Mouse (Mus musculus): ENCODE data around the gene Srpk2. TPM values are rescaled to one million over a fixed set of nuclear protein-coding genes. Genes with fewer than 3 reads are reported as not detected.
"Not testable (repeated sequence)": the region's sequence is repeated elsewhere in the genome, so short reads cannot be mapped to it uniquely, and the experiment has no call there.

The Srpk2 gene
- total and polyA plus RNA-seq, 2 experiments: 2.9 to 14.5 TPM

DNA sequence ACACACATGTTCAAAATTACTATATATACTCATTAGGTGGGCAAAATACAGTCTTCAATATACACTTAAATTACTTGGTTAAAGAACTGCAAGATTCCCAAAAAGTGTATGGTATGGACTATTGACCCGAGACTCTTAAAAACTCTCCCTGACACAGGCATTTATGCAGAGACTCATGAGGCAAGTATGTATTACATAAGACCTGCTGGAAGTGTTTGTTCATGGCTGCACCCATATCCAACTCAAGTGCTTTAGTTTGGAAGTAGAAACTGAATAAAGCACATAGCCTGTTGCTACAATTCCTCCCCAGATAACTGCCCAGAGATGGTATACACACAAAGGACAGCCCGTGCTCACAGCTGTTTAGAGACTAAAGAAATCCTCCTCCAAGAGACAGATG lies 123.2 kb downstream of the Srpk2 start:
- Histone ChIP-seq H3K79me2 (ENCODE audit: control insufficient read depth, insufficient read depth, low read length) (no peaks in the 10 kb centered on the region), H3K27ac (replicated peaks; ENCODE audit: insufficient read depth, low read depth, low read length) (no peak overlapping the region), H3K9ac (ENCODE audit: low read depth, low read length) (no peak overlapping the region), H3K27me3 (ENCODE audit: control insufficient read depth, insufficient read depth, low read length) (no peaks in the 10 kb centered on the region), H3K4me1 (ENCODE audit: control insufficient read depth, insufficient read depth, low read length) (peaks cover 6% of the 10 kb centered on the region; the same call in 1 of the 2 replicates), H3K4me3 (ENCODE audit: insufficient read depth, low read depth, low read length) (no peak overlapping the region), H3K36me3 (ENCODE audit: control insufficient read depth, insufficient read depth, low read length) (peaks cover 16% of the 10 kb centered on the region; the same call in 1 of the 2 replicates)
- no peak for DNase-seq (ENCODE audit: extremely low read depth, low read depth, low spot score)
- 96% methylated on average over 2 of the region's 2 CpGs for WGBS
- TF ChIP-seq POLR2A (IDR thresholded peaks at IDR 0.05; ENCODE audit: extremely low read depth, insufficient read depth, low read length): no peak
- TF ChIP-seq CTCF (IDR thresholded peaks at IDR 0.05; ENCODE audit: low read depth, low read length): no peak

DNA sequence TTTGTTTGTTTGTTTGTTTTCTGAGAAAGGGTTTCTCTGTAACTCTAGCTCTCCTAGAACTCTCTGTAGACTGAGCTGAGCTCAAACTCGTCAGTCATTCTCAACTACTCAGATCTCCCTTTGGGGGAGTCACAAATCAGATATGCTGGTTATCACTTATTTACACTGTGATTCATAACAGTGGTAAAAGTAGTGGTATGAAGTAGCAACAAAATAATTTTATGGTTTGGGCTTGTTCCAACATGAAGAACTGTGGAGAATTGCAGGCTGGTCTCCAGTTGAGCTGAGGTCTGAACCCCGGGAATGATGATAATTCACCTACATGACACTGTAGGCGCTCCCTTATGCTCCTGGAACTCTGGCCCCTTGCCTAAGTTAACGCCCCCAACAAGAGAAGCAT lies 124.2 kb downstream of the Srpk2 start:
- H3K36me3 ChIP-seq (ENCODE audit: control insufficient read depth, insufficient read depth, low read length): peaks cover 20% of the 10 kb centered on the region
- no peak for DNase-seq (ENCODE audit: extremely low read depth, low read depth, low spot score)
- no peak overlapping the region for H3K27ac ChIP-seq (replicated peaks; ENCODE audit: insufficient read depth, low read depth, low read length)
- no peaks in the 10 kb centered on the region for H3K27me3 ChIP-seq (ENCODE audit: control insufficient read depth, insufficient read depth, low read length)
- H3K9ac ChIP-seq (ENCODE audit: low read depth, low read length): no peak overlapping the region
- H3K4me3 ChIP-seq (ENCODE audit: insufficient read depth, low read depth, low read length): no peak overlapping the region
- TF ChIP-seq CTCF (IDR thresholded peaks at IDR 0.05; ENCODE audit: low read depth, low read length) (no peak), POLR2A (IDR thresholded peaks at IDR 0.05; ENCODE audit: extremely low read depth, insufficient read depth, low read length) (no peak)
- no peaks in the 10 kb centered on the region for H3K79me2 ChIP-seq (ENCODE audit: control insufficient read depth, insufficient read depth, low read length)
- H3K4me1 ChIP-seq (ENCODE audit: control insufficient read depth, insufficient read depth, low read length): peaks cover 6% of the 10 kb centered on the region; the same call in 1 of the 2 replicates
- 95% methylated on average over 4 of the region's 4 CpGs for WGBS

DNA sequence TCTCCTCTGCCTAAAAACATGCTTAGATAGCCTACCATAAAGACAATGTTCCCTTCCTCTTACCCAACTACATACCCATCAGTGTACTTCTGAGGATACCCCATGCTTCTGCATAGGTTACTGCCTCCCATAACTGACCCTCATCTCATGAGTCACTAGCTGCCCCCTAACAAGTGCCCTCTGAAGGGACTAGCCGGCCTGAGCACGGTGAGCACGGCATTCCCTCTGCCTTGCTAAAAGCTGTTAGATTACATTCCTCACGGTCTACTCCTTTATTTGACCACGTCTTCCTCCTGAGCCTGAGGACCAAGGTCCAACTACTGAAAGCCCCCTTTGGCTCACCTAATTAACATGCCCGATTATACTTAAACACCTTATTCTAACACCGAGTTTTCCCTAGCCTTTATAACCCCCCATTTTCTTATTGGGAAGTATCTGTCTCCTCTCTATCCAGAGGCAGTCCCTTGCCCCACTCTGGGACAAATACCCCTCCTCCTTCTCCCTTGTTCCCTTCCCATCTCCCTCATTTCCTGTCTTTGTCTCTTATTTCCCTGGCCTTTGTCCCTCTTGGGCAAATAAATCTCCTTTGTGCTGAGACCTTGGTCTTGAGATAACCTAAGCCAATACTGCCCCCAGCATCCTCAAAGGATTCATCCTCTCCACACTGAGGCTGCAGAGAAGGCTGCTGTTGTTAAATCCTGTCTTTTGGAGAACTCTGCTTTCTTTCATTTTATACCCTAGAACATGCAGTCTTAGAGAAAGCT lies 128.2 kb downstream of the Srpk2 start:
- Histone ChIP-seq H3K4me1 (ENCODE audit: control insufficient read depth, insufficient read depth, low read length) (no peaks in the 10 kb centered on the region), H3K79me2 (ENCODE audit: control insufficient read depth, insufficient read depth, low read length) (no peaks in the 10 kb centered on the region; the same call in 1 of the 2 replicates), H3K9ac (ENCODE audit: low read depth, low read length) (no peak overlapping the region), H3K4me3 (ENCODE audit: insufficient read depth, low read depth, low read length) (no peak overlapping the region), H3K27ac (replicated peaks; ENCODE audit: insufficient read depth, low read depth, low read length) (no peak overlapping the region), H3K27me3 (ENCODE audit: control insufficient read depth, insufficient read depth, low read length) (no peaks in the 10 kb centered on the region), H3K36me3 (ENCODE audit: control insufficient read depth, insufficient read depth, low read length) (peaks cover 12% of the 10 kb centered on the region)
- WGBS: 62% methylated on average over 7 of the region's 7 CpGs
- no peak for DNase-seq (ENCODE audit: extremely low read depth, low read depth, low spot score)
- no peak for TF ChIP-seq POLR2A (IDR thresholded peaks at IDR 0.05; ENCODE audit: extremely low read depth, insufficient read depth, low read length)
- TF ChIP-seq CTCF (IDR thresholded peaks at IDR 0.05; ENCODE audit: low read depth, low read length): no peak

DNA sequence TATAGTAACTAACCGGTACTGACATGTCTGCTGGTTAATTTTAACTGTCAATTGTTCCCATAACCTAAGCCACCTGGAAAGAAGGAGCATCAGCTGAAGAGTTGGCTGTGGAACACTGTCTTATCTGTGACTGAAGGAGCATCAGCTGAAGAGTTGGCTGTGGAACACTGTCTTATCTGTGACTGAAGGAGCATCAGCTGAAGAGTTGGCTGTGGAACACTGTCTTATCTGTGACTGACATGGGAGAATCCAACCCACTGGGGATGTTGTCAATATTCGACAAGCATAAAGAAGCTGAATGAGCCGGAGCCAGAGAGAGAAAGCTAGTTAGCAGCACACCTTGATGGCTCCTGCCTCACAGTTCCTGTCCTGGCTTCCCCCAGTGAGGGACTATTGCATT lies 131.1 kb downstream of the Srpk2 start:
- not testable (repeated sequence) for H3K36me3 ChIP-seq (ENCODE audit: control insufficient read depth, insufficient read depth, low read length); H3K27ac ChIP-seq (replicated peaks; ENCODE audit: insufficient read depth, low read depth, low read length); H3K9ac ChIP-seq (ENCODE audit: low read depth, low read length); H3K4me1 ChIP-seq (ENCODE audit: control insufficient read depth, insufficient read depth, low read length); DNase-seq (ENCODE audit: extremely low read depth, low read depth, low spot score); H3K27me3 ChIP-seq (ENCODE audit: control insufficient read depth, insufficient read depth, low read length); H3K4me3 ChIP-seq (ENCODE audit: insufficient read depth, low read depth, low read length); H3K79me2 ChIP-seq (ENCODE audit: control insufficient read depth, insufficient read depth, low read length)
- WGBS: 77% methylated on average over 3 of the region's 3 CpGs

DNA sequence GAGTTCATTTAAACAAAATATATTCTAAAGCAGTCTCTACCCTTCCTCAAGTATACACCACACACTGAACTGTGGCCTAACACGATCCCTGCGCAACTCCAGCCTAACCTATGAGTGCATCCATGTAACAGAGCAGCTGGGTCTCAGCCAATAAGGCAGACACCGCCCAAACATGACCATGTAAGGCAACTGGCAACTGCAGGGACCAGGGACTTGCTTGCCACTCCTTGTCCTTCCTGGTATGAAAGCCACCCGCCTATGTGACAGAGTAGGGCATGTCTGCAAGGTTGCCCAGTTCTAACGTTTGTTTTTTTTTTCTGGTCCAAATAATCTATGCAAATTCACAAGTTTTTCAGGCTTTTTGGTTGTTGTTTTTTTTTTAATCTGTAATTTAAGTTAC lies 132.7 kb downstream of the Srpk2 start:
- 79% methylated on average over 5 of the region's 5 CpGs for WGBS
- H3K36me3 ChIP-seq (ENCODE audit: control insufficient read depth, insufficient read depth, low read length): peaks cover 11% of the 10 kb centered on the region
- no peak overlapping the region for H3K9ac ChIP-seq (ENCODE audit: low read depth, low read length)
- TF ChIP-seq CTCF (IDR thresholded peaks at IDR 0.05; ENCODE audit: low read depth, low read length): no peak
- TF ChIP-seq POLR2A (IDR thresholded peaks at IDR 0.05; ENCODE audit: extremely low read depth, insufficient read depth, low read length): no peak
- DNase-seq (ENCODE audit: extremely low read depth, low read depth, low spot score): no peak
- no peak overlapping the region for H3K27ac ChIP-seq (replicated peaks; ENCODE audit: insufficient read depth, low read depth, low read length)
- H3K79me2 ChIP-seq (ENCODE audit: control insufficient read depth, insufficient read depth, low read length): no peaks in the 10 kb centered on the region; the same call in 1 of the 2 replicates
- H3K4me1 ChIP-seq (ENCODE audit: control insufficient read depth, insufficient read depth, low read length): no peaks in the 10 kb centered on the region
- H3K4me3 ChIP-seq (ENCODE audit: insufficient read depth, low read depth, low read length): no peak overlapping the region
- H3K27me3 ChIP-seq (ENCODE audit: control insufficient read depth, insufficient read depth, low read length): no peaks in the 10 kb centered on the region

DNA sequence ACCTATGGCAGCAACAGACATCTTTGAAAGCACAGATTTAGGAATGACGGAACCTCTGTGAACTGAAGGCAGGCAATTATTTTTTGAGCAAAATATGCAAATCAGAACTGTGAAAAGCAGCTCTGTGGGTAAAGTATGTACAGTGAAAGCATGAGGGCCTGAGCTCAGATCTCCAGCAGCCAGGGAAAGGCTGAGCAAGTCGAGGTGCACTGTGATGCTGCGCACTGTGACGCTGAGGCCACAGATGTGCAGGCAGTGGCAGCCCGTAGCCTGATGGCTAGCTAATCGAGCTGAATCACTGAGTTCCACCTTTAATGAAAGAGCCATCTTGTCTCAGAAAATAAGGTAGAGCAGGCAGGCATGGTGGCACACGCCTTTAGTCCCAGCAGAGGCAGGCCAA lies 148.7 kb downstream of the Srpk2 start:
- no peak for DNase-seq (ENCODE audit: extremely low read depth, low read depth, low spot score)
- Histone ChIP-seq H3K9ac (ENCODE audit: low read depth, low read length) (no peak overlapping the region), H3K79me2 (ENCODE audit: control insufficient read depth, insufficient read depth, low read length) (no peaks in the 10 kb centered on the region; the same call in 1 of the 2 replicates), H3K27ac (replicated peaks; ENCODE audit: insufficient read depth, low read depth, low read length) (no peak overlapping the region), H3K4me1 (ENCODE audit: control insufficient read depth, insufficient read depth, low read length) (no peaks in the 10 kb centered on the region), H3K36me3 (ENCODE audit: control insufficient read depth, insufficient read depth, low read length) (peaks cover 13% of the 10 kb centered on the region; the same call in 1 of the 2 replicates), H3K27me3 (ENCODE audit: control insufficient read depth, insufficient read depth, low read length) (no peaks in the 10 kb centered on the region), H3K4me3 (ENCODE audit: insufficient read depth, low read depth, low read length) (no peak overlapping the region)
- TF ChIP-seq POLR2A (IDR thresholded peaks at IDR 0.05; ENCODE audit: extremely low read depth, insufficient read depth, low read length) (no peak), CTCF (IDR thresholded peaks at IDR 0.05; ENCODE audit: low read depth, low read length) (no peak)
- WGBS: 93% methylated on average over 7 of the region's 7 CpGs

Measured in liver, adult 2 months (tissue).